Mouse (Mus musculus) liver, embryonic 14.5 days (tissue): ENCODE data around the gene Mtmr3.

Experiments used
- CTCF ChIP-seq: IDR thresholded peaks from 2 replicates; pipeline ENCODE4 v1.5.1; 2016; ENCODE audit warnings: antibody characterized with exemption, low read depth, control low read depth
- EP300 ChIP-seq: IDR thresholded peaks from 2 replicates; pipeline ENCODE4 v1.6.1; 2016; ENCODE audit warnings: antibody characterized with exemption, low read depth

DNA sequence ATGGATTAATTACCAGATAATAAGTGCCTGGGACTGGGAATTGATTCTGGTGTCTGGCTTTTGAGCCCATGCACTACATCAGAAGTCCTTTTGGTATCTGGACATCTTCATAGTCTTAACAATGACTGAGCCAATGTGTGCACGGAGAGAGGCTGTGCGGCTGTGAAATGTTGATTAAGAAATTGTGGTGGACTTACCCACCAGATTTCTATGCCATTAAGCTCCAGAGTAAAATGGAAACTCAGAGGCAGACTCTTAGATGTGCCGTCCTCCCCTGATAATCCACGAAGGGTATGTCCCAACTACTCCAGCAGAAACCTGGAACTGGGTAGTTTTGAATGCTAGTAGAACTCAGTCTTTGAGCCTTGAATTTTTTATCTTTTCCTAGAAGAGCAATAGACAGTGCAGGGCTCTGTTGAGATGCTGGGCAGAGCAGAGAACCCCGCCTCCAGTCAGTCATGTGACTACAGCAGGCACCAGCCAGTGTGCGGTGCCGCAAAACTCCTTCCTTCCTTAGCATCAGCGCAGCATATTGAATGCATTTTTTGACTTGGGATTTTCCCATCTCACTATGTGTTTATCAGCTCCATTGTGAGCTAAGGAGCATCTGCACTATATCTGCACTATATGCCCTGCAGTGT lies 139.6 kb downstream of the Mtmr3 start:
- TF ChIP-seq CTCF (no peak), EP300 (no peak)
